Mouse (Mus musculus) spleen, adult 2 months (tissue): ENCODE measurements around the gene Pxdn.

ENCODE experiments used
- CTCF ChIP-seq: fragments of 200-500 bp; IDR thresholded peaks from 2 replicates; pipeline ENCODE4 v1.5.1; 2011; ENCODE audit warnings: mild to moderate bottlenecking, inconsistent platforms; ENCODE audit not compliant: insufficient read depth, insufficient read length, insufficient replicate concordance; ENCODE audit errors: extremely low read depth
- POLR2A ChIP-seq: fragments of 200-500 bp; IDR thresholded peaks from 2 replicates; pipeline ENCODE4 v1.6.1; 2011; ENCODE audit warnings: low read depth, low read length, inconsistent platforms

GRCm38 (mm10) chr12:29961041-29961440, 23.6 kb downstream of the Pxdn start:
- TF ChIP-seq POLR2A (no peak), CTCF (no peak)
